Mouse (Mus musculus) ES-Bruce4 (cell line): ENCODE measurements at regions not wholly inside any gene's neighbourhood (a gene's known extent, or its start where the extent isn't known, plus 50 kb on each side); places are given as distances from the start of the nearest gene placed in this dataset.

ENCODE experiments used
- H3K27ac ChIP-seq: 2 replicates; pipeline ENCODE4 v1.5.1; 2012; ENCODE audit warnings: low read length, inconsistent platforms; ENCODE audit not compliant: insufficient read depth
- H3K27me3 ChIP-seq: 2 replicates; pipeline ENCODE4 v1.6.1; 2012; ENCODE audit warnings: mild to moderate bottlenecking, low read length, inconsistent platforms; ENCODE audit not compliant: control insufficient read depth, poor library complexity, insufficient read depth, severe bottlenecking
- H3K36me3 ChIP-seq: 2 replicates; pipeline ENCODE4 v1.6.1; 2012; ENCODE audit warnings: inconsistent platforms, mild to moderate bottlenecking, low read length, moderate library complexity; ENCODE audit not compliant: control insufficient read depth, poor library complexity, insufficient read depth, severe bottlenecking
- H3K4me1 ChIP-seq: one replicate; pipeline ENCODE4 v1.8.1; 2011; ENCODE audit warnings: low read length; ENCODE audit not compliant: control insufficient read depth, insufficient read depth
- H3K4me3 ChIP-seq: 2 replicates; pipeline ENCODE4 v1.5.1; 2011; ENCODE audit warnings: low read depth, mild to moderate bottlenecking, low read length
- H3K9ac ChIP-seq: 2 replicates; pipeline ENCODE4 v1.6.1; 2012; ENCODE audit warnings: low read depth, mild to moderate bottlenecking, inconsistent platforms; ENCODE audit not compliant: poor library complexity, severe bottlenecking
- H3K9me3 ChIP-seq: replicated peaks from 2 replicates; pipeline ENCODE4 v1.6.1; 2012; ENCODE audit warnings: mild to moderate bottlenecking, low read length, inconsistent platforms; ENCODE audit not compliant: control insufficient read depth, poor library complexity, insufficient read depth, severe bottlenecking
- CTCF ChIP-seq: IDR thresholded peaks from one replicate; pipeline ENCODE4 v1.8.1; 2011; ENCODE audit warnings: low read depth, low read length
- EP300 ChIP-seq: IDR thresholded peaks from 2 replicates; pipeline ENCODE4 v1.6.1; 2011; ENCODE audit warnings: low read depth, low read length; ENCODE audit not compliant: insufficient read depth
- POLR2A ChIP-seq: IDR thresholded peaks from one replicate; pipeline ENCODE4 v1.8.1; 2011; ENCODE audit warnings: low read length; ENCODE audit not compliant: insufficient read depth

DNA sequence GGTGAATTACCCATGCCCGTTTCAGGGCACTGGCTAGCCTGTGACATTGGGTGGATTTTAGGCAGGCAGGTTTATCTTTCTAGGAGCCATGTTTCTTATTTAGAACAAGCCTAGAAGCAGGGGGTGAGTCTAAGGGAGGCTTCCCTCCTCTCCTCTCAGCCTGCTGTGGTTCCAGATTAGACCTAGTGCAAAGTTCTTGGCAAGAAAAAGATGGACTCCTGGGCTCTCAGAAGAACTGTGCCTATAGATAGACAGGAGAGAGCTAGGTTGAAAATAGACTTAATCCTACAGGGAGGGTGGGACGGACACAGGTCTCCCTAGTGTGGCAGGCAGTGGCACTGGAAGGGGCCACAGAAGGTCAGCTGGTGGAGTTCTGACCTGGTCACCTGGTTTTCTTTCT, 95.3 kb downstream of the Chst1 start:
- no peaks in the 10 kb centered on the region for H3K36me3 ChIP-seq
- H3K4me1 ChIP-seq: no peaks in the 10 kb centered on the region
- H3K27me3 ChIP-seq: no peaks in the 10 kb centered on the region
- TF ChIP-seq CTCF: no peak
- TF ChIP-seq EP300: no peak
- no peak for TF ChIP-seq POLR2A
- H3K9ac ChIP-seq: no peak overlapping the region
- H3K4me3 ChIP-seq: no peak overlapping the region
- H3K9me3 ChIP-seq: no peaks in the 10 kb centered on the region
- H3K27ac ChIP-seq: no peak overlapping the region

- Histone ChIP-seq H3K36me3 (no peaks in the 10 kb centered on the region), H3K27ac (no peak overlapping the region), H3K27me3 (no peaks in the 10 kb centered on the region), H3K9me3 (no peaks in the 10 kb centered on the region), H3K9ac (no peak overlapping the region), H3K4me1 (no peaks in the 10 kb centered on the region), H3K4me3 (no peak overlapping the region)
- TF ChIP-seq CTCF: no peak
- TF ChIP-seq POLR2A: no peak
- TF ChIP-seq EP300: no peak
Observed at GRCm38 (mm10) chr2:92695869-92696268, 96.4 kb downstream of the Chst1 start.

DNA sequence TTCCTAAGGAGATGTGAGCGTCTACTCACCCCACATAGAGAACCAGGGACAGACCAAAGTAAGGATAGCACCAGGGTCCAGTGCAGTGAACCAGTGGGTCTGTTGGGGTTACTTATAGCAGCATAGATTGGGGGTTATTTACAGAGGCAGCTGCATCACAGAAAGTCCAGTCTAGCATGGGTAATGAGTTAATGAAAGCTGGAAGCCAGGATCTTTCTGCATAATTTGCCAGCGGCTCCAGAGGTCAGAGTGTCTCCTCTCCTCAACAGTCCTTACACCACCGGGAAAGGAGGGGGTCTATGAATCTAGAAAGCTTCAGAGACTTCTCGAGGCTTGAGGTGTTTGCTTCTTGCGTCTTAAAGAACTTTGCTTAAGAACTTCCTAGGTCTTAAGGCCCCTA, 98.2 kb downstream of the Chst1 start:
- no peaks in the 10 kb centered on the region for H3K36me3 ChIP-seq
- no peaks in the 10 kb centered on the region for H3K4me1 ChIP-seq
- TF ChIP-seq EP300: no peak
- TF ChIP-seq CTCF: no peak
- no peak for TF ChIP-seq POLR2A
- no peak overlapping the region for H3K27ac ChIP-seq
- no peaks in the 10 kb centered on the region for H3K9me3 ChIP-seq
- no peak overlapping the region for H3K9ac ChIP-seq
- no peak overlapping the region for H3K4me3 ChIP-seq
- H3K27me3 ChIP-seq: no peaks in the 10 kb centered on the region

- H3K36me3 ChIP-seq: no peaks in the 10 kb centered on the region
- no peaks in the 10 kb centered on the region for H3K4me1 ChIP-seq
- TF ChIP-seq EP300: no peak
Observed at GRCm38 (mm10) chr2:92699360-92699759, 99.9 kb downstream of the Chst1 start.

GRCm38 (mm10) chr2:92704035-92704434, 104.5 kb downstream of the Chst1 start:
- no peak overlapping the region for H3K27ac ChIP-seq
- H3K9ac ChIP-seq: no peak overlapping the region
- no peaks in the 10 kb centered on the region for H3K9me3 ChIP-seq
- no peaks in the 10 kb centered on the region for H3K27me3 ChIP-seq
- H3K4me1 ChIP-seq: no peaks in the 10 kb centered on the region
- no peaks in the 10 kb centered on the region for H3K36me3 ChIP-seq
- H3K4me3 ChIP-seq: no peak overlapping the region
- TF ChIP-seq CTCF (no peak), EP300 (no peak), POLR2A (no peak)

More at GRCm38 (mm10) chr2:92699360-92699759, 99.9 kb downstream of the Chst1 start:
- H3K27ac ChIP-seq: no peak overlapping the region
- no peaks in the 10 kb centered on the region for H3K27me3 ChIP-seq
- no peak overlapping the region for H3K9ac ChIP-seq
- no peaks in the 10 kb centered on the region for H3K9me3 ChIP-seq
- no peak overlapping the region for H3K4me3 ChIP-seq

GRCm38 (mm10) chr2:92709668-92710067, 110.2 kb downstream of the Chst1 start:
- Histone ChIP-seq H3K9me3 (no peaks in the 10 kb centered on the region), H3K36me3 (no peaks in the 10 kb centered on the region), H3K4me1 (no peaks in the 10 kb centered on the region), H3K9ac (no peak overlapping the region), H3K4me3 (no peak overlapping the region), H3K27me3 (no peaks in the 10 kb centered on the region), H3K27ac (no peak overlapping the region)
- TF ChIP-seq CTCF (no peak), POLR2A (no peak)
